Mouse (Mus musculus): ENCODE results near the gene Lamtor3. TPM values are rescaled to one million over a fixed set of nuclear protein-coding genes. Genes with fewer than 3 reads are reported as not detected.
"Not testable (repeated sequence)": the region's sequence is repeated elsewhere in the genome, so short reads cannot be mapped to it uniquely, and the experiment has no call there.

Lamtor3 gene
- total RNA-seq, 2 experiments from 2014 or later: 47.3 to 51.2 TPM

GRCm38 (mm10) chr3:137929940-137930339, 11.6 kb downstream of the Lamtor3 start:
- intact Hi-C loops (cut with DNase I; ENCODE audit: low total_unique reads): no loop called here
- no peak for DNase-seq

GRCm38 (mm10) chr3:137932748-137933147, 14.4 kb downstream of the Lamtor3 start:
- no peak for DNase-seq
- intact Hi-C loops (cut with DNase I; ENCODE audit: low total_unique reads): no loop called here

GRCm38 (mm10) chr3:137933986-137934385, 15.7 kb downstream of the Lamtor3 start:
- intact Hi-C loops (cut with DNase I; ENCODE audit: low total_unique reads): no loop called here
- no peak for DNase-seq

- intact Hi-C loops (cut with DNase I; ENCODE audit: low total_unique reads): loop anchor here (5.0 kb wide), 1 partner anchor 56 kb away; no protein-coding TSS in a partner anchor
- no peak for DNase-seq
Measured at GRCm38 (mm10) chr3:137935570-137936525, 17.5 kb downstream of the Lamtor3 start.

- DNase-seq: no peak
- intact Hi-C loops (cut with DNase I; ENCODE audit: low total_unique reads): loop anchor here (5.0 kb wide), 1 partner anchor 56 kb away; no protein-coding TSS in a partner anchor
Measured at GRCm38 (mm10) chr3:137936541-137936940, 18.2 kb downstream of the Lamtor3 start.

GRCm38 (mm10) chr3:137938608-137939007, 20.3 kb downstream of the Lamtor3 start:
- intact Hi-C loops (cut with DNase I; ENCODE audit: low total_unique reads): loop anchor here (5.0 kb wide), 1 partner anchor 54 kb away; no protein-coding TSS in a partner anchor
- DNase-seq: peak; percentile 55

GRCm38 (mm10) chr3:137940757-137941156, 22.5 kb downstream of the Lamtor3 start:
- DNase-seq: no peak
- intact Hi-C loops (cut with DNase I; ENCODE audit: low total_unique reads): no loop called here

- no peak for DNase-seq
- intact Hi-C loops (cut with DNase I; ENCODE audit: low total_unique reads): no loop called here
Measured at GRCm38 (mm10) chr3:137941555-137941954, 23.2 kb downstream of the Lamtor3 start.

- no peak for DNase-seq
- intact Hi-C loops (cut with DNase I; ENCODE audit: low total_unique reads): no loop called here
Measured at GRCm38 (mm10) chr3:137942098-137942622, 23.9 kb downstream of the Lamtor3 start.

GRCm38 (mm10) chr3:137943737-137944154, 25.4 kb downstream of the Lamtor3 start:
- intact Hi-C loops (cut with DNase I; ENCODE audit: low total_unique reads): no loop called here
- no peak for DNase-seq

GRCm38 (mm10) chr3:137946827-137947226, 28.5 kb downstream of the Lamtor3 start:
- intact Hi-C loops (cut with DNase I; ENCODE audit: low total_unique reads): no loop called here
- no peak for DNase-seq

GRCm38 (mm10) chr3:137947525-137947924, 29.2 kb downstream of the Lamtor3 start:
- intact Hi-C loops (cut with DNase I; ENCODE audit: low total_unique reads): no loop called here
- DNase-seq: no peak

GRCm38 (mm10) chr3:137950191-137950885, 32.0 kb downstream of the Lamtor3 start:
- intact Hi-C loops (cut with DNase I; ENCODE audit: low total_unique reads): no loop called here
- DNase-seq: no peak

GRCm38 (mm10) chr3:137951302-137951701, 33.0 kb downstream of the Lamtor3 start:
- DNase-seq; intact Hi-C loops (cut with DNase I; ENCODE audit: low total_unique reads): not testable (repeated sequence)

GRCm38 (mm10) chr3:137951819-137952218, 33.5 kb downstream of the Lamtor3 start:
- intact Hi-C loops (cut with DNase I; ENCODE audit: low total_unique reads): no loop called here
- no peak for DNase-seq

- DNase-seq: peak; percentile 40
- intact Hi-C loops (cut with DNase I; ENCODE audit: low total_unique reads): no loop called here
Measured at GRCm38 (mm10) chr3:137952225-137952913, 34.1 kb downstream of the Lamtor3 start.

- intact Hi-C loops (cut with DNase I; ENCODE audit: low total_unique reads): no loop called here
- peak; percentile 36 for DNase-seq
Measured at GRCm38 (mm10) chr3:137952914-137953880, 34.9 kb downstream of the Lamtor3 start.

- intact Hi-C loops (cut with DNase I; ENCODE audit: low total_unique reads): no loop called here
- DNase-seq: no peak
Measured at GRCm38 (mm10) chr3:137954256-137954916, 36.1 kb downstream of the Lamtor3 start.

Data from gastrocnemius, postnatal 14 days (tissue).